Mouse (Mus musculus) kidney, postnatal 10 days (tissue): ENCODE measurements at regions not wholly inside any gene's neighbourhood (a gene's known extent, or its start where the extent isn't known, plus 50 kb on each side); places are given as distances from the start of the nearest gene placed in this dataset.
"Not testable (repeated sequence)": the region's sequence is repeated elsewhere in the genome, so short reads cannot be mapped to it uniquely, and the experiment has no call there.

ENCODE experiments used
- DNase-seq: peaks from one replicate; pipeline ENCODE4 v3.0.0; 2021; ENCODE audit warnings: mixed read lengths

- no peak for DNase-seq
Measured at GRCm38 (mm10) chr13:81020106-81020747, 137.0 kb downstream of the Arrdc3 start.

DNA sequence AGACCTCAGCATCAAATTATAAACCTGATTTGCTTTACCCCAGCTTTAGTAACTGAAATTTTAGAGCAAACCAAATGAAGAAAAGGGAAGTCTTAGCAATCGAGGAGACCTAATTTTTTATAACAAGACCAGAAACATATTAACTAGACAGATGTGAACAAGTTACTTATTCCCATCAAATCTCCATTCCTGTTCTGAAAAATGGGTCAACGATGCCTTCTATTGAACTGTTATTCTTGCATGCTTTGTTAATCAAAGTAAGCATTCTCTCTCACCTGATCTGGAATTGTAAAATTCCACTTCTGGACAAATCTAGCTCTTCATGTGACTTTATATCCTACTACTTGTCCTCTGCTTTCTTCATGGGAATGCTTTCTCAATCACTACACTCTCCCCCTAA lies 137.6 kb downstream of the Arrdc3 start:
- no peak for DNase-seq

DNA sequence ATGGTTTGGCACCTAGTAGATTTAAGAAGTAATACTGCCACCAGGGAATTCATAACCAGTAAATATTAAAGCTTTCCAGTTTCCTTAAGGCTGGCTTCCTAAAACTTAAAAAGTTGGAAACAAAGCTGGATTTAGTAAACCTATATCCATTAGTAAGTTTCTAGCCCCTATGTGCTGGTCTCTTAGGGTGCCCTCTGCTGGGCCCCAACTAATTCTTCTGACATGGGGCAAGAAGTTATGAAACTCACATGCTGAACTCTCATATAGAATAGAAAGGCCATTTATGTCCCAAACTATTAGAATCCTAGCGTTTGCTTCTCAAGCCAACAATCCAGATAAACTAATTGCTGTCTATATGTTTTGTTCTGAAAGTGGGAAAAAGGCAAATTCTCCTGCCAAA lies 139.2 kb downstream of the Arrdc3 start:
- no peak for DNase-seq

DNA sequence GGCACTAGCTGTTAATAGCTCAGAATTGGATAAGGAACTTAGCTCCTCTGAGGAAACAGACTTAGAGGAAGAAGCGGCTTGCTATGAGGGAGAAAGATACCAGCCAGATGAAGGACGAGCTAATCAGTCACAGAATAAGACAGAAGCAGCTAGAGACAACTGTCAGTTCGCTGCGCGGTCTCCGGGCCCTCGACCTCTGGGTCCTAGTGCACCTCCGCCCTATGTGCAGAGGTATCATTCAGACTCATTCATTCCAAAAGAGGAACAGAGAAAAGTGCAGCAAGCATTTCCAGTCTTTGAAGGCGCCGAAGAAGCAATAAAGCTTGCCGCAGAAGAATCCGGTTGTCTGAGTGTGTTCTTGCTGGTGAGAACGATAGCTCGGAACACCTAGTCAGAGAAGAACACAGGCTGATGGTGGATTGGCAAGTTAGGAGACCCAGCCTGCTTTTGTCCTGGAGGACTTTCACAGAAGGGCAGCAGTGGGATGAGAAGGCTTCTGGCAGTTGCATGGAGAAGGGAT lies 142.1 kb downstream of the Arrdc3 start:
- DNase-seq = not testable (repeated sequence)

- no peak for DNase-seq
Measured at GRCm38 (mm10) chr13:81037316-81037715, 154.1 kb downstream of the Arrdc3 start.

DNA sequence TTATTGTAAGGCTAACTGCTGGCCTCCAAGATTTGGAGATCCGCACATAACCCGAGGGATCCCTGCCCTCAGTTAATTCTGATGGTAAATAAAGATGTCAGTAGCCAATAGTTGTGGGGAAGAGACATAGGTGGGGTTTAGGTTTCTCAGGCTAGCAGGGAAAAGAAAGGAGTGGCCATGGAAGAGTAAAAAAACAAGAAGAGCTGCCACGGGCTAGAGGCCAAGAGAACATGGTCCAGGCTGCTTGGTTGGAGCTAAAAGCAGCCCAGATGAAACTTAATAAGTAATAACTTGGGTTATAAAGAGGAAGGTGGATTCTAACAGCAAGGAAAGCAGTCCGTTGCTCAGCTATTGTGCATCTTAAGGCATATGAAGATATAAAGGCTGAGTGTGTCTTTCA lies 155.6 kb downstream of the Arrdc3 start:
- DNase-seq = no peak

DNA sequence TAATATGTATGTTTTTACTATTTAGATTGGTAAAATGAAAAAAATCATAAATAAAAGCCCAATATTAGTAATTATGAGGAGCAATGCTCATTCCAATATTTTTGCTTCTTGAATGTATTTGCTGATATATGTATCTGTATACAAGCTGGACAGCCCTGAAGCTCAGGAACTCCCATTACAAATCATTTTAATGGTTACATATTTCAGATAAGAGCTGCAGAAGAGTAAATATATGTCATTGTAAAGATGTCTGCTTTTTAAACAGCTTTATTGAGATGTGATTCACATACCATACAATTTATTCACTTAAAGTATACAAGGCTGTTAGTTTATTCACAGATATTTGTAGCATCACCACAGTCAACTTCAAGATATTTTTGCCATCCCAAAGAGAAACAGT lies 157.3 kb downstream of the Arrdc3 start:
- no peak for DNase-seq

GRCm38 (mm10) chr13:81041646-81042045 lies 158.5 kb downstream of the Arrdc3 start:
- no peak for DNase-seq
